Mouse (Mus musculus) skeletal muscle tissue, postnatal 0 days (tissue): ENCODE results near the gene Slc36a4. TPM values are rescaled to one million over a fixed set of nuclear protein-coding genes. Genes with fewer than 3 reads are reported as not detected.

ENCODE experiments used
- polyA plus RNA-seq: library from polyadenylated mRNA; unstranded; fragments of >200 nt; fragmentation: Nextera tagmentation; extraction: Ambion mirVana; gene quantifications from 2 replicates; pipeline ENCODE4 v1.2.1, GENCODE M21; 2015

Gene Slc36a4
- polyA plus RNA-seq: 7.1 and 7.2 TPM in 2 replicates

GRCm38 (mm10) chr9:15709599-15710381 lies at the start of gene Slc36a4:
Slc36a4 (plus strand) TSS chr9:15709738.

Other genes starting within 250 kb of the Slc36a4 start
- 1.3 and 1.5 TPM in 2 replicates for gene Smco4, start 216.3 kb upstream of the Slc36a4 start, polyA plus RNA-seq
- gene Deup1, start 81.8 kb upstream of the Slc36a4 start, polyA plus RNA-seq: 0.13 and 0.27 TPM in 2 replicates
- not detected in 2 replicates for gene Mtnr1b, start 164.8 kb downstream of the Slc36a4 start, polyA plus RNA-seq